Mouse (Mus musculus) lung, postnatal 0 days (tissue): ENCODE data around the gene Gm28171. TPM values are rescaled to one million over a fixed set of nuclear protein-coding genes. Genes with fewer than 3 reads are reported as not detected.
"Not testable (repeated sequence)": the region's sequence is repeated elsewhere in the genome, so short reads cannot be mapped to it uniquely, and the experiment has no call there.

Source experiments
- ATAC-seq: fragments of 200-750 bp; cut with Nextera tagmentation; 2 replicates; pipeline ENCODE4 v1.8.0; 2017; ENCODE audit warnings: moderate library complexity
- DNase-seq: peaks from one replicate; pipeline ENCODE4 v3.0.0-alpha.2; 2016; ENCODE audit warnings: low spot score
- H3K27ac ChIP-seq: fragments of 300-500 bp; sonication (generic); 2 replicates; pipeline ENCODE4 v1.5.1; 2014; ENCODE audit warnings: antibody characterized with exemption, mild to moderate bottlenecking, low read length, mixed read lengths
- H3K27me3 ChIP-seq: fragments of 300-500 bp; sonication (generic); replicated peaks from 2 replicates; pipeline ENCODE4 v1.6.1; 2014; ENCODE audit warnings: low read length, mixed read lengths; ENCODE audit not compliant: insufficient read depth
- H3K36me3 ChIP-seq: fragments of 300-500 bp; sonication (generic); 2 replicates; pipeline ENCODE4 v1.6.1; 2014; ENCODE audit warnings: low read length, mixed read lengths; ENCODE audit not compliant: insufficient read depth
- H3K4me1 ChIP-seq: fragments of 300-500 bp; sonication (generic); 2 replicates; pipeline ENCODE4 v1.6.1; 2014; ENCODE audit warnings: antibody characterized with exemption, low read depth, low read length, mixed read lengths; ENCODE audit not compliant: insufficient read depth
- H3K4me2 ChIP-seq: fragments of 300-500 bp; sonication (generic); replicated peaks from 2 replicates; pipeline ENCODE4 v1.6.1; 2014; ENCODE audit warnings: low read depth, mild to moderate bottlenecking, low read length, moderate library complexity, mixed read lengths
- H3K4me3 ChIP-seq: fragments of 300-500 bp; sonication (generic); 2 replicates; pipeline ENCODE4 v1.5.1; 2014; ENCODE audit warnings: low read depth, low read length
- H3K9ac ChIP-seq: fragments of 300-500 bp; sonication (generic); replicated peaks from 2 replicates; pipeline ENCODE4 v1.6.1; 2014; ENCODE audit warnings: low read depth, mild to moderate bottlenecking
- H3K9me3 ChIP-seq: fragments of 300-500 bp; sonication (generic); 2 replicates; pipeline ENCODE4 v1.6.1; 2016; ENCODE audit warnings: low read length, mixed read lengths
- WGBS: fragments of 180-500 bp; shearing (Covaris S2); extraction: QIAGEN DNeasy Blood & Tissue Kit; methylation state at CpG from one replicate; pipeline ENCODE4 v1.1.7; 2014; 5-methylcytosine and 5-hydroxymethylcytosine counted together
- polyA plus RNA-seq: library from polyadenylated mRNA; unstranded; fragments of >200 nt; fragmentation: Nextera tagmentation; extraction: Ambion mirVana; gene quantifications from 2 replicates; pipeline ENCODE4 v1.2.1, GENCODE M21; 2015

The Gm28171 gene
- not detected in 2 replicates for polyA plus RNA-seq

- not testable (repeated sequence) for H3K4me3 ChIP-seq, DNase-seq, H3K9ac ChIP-seq, H3K4me1 ChIP-seq, H3K36me3 ChIP-seq, H3K27ac ChIP-seq, H3K9me3 ChIP-seq, H3K4me2 ChIP-seq, ATAC-seq, H3K27me3 ChIP-seq
- WGBS: no CpG with 5 or more reads among the region's 1 CpGs
Observed at GRCm38 (mm10) chrY:5793095-5793494, at the start of gene Gm28171. Gene Gm28171, plus strand, starts transcription at chrY:5793395.

Other genes with a start within 250 kb of the Gm28171 start
- not detected in 2 replicates for gene Gm21854, start 136.4 kb upstream of the Gm28171 start, polyA plus RNA-seq
- not detected in 2 replicates for gene Gm20914, start 67.4 kb upstream of the Gm28171 start, polyA plus RNA-seq
- not detected in 2 replicates for gene Gm21778, start 149.1 kb downstream of the Gm28171 start, polyA plus RNA-seq